Mouse (Mus musculus) ovary, postnatal 10 days (tissue): ENCODE measurements around the gene Fiz1.
"Not testable (repeated sequence)": the region's sequence is repeated elsewhere in the genome, so short reads cannot be mapped to it uniquely, and the experiment has no call there.

Experiments
- DNase-seq: peaks from one replicate; pipeline ENCODE4 v3.0.0; 2022; ENCODE audit warnings: low spot score

Gene Fiz1

GRCm38 (mm10) chr7:5037467-5037866, 23.0 kb upstream of the Fiz1 start:
- DNase-seq, result no peak

DNA sequence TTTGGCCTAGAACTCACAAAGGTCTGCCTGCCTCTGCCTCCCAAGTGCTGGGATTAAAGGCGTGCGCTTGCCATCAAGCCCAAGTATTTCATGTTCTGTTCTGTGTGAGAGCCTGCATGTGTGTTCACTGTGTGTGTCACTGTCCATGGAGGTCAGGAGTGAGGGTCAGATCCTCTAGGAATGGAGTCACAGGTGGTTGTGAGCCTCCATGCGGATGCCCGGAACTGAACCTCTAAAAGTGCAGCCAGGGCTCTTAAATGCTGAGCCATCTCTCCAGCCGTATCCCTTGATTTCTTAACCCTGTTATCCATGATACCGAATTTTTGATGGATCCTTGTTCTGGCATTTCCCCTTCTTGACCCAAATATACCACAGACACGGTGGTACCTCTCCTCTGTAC, 22.5 kb upstream of the Fiz1 start:
- DNase-seq, result no peak

- DNase-seq, result no peak
Measured at GRCm38 (mm10) chr7:5036136-5036535, 21.6 kb upstream of the Fiz1 start.

DNA sequence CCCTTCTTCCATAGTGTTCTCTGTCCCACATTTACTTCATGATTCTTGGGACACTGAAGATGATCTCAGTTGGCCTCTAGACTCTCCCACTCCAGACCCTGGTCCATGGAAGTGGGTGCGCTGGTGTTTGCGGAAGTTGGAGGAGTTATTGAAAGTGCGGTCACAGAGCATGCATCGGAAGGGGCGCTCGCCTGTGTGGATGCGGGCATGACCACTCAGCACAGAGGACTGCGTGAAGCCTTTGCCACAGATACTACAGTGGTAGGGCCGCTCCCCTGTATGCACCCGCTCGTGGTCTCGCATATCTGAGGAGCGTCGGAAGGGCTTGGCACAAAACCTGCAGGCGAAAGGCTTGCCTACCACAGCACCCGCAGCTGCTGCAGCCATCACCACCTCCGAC, 21.1 kb upstream of the Fiz1 start:
- DNase-seq, result no peak

GRCm38 (mm10) chr7:5033818-5034217, 19.3 kb upstream of the Fiz1 start, which contains the start of gene 4632433K11Rik:
Gene 4632433K11Rik (plus strand): TSS chr7:5034118.
- no peak for DNase-seq

DNA sequence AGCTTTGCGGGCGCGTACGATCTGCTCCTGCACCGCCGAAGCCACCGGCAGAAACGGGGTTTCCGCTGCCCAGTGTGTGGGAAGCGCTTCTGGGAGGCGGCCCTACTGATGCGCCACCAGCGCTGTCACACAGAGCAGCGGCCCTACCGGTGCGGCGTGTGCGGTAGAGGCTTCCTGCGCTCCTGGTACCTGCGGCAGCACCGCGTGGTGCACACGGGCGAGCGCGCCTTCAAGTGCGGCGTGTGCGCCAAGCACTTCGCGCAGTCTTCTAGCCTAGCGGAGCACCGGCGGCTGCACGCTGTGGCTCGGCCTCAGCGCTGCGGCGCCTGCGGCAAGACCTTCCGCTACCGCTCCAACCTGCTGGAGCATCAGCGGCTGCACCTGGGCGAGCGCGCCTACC, 17.0 kb upstream of the Fiz1 start:
- no peak for DNase-seq

DNA sequence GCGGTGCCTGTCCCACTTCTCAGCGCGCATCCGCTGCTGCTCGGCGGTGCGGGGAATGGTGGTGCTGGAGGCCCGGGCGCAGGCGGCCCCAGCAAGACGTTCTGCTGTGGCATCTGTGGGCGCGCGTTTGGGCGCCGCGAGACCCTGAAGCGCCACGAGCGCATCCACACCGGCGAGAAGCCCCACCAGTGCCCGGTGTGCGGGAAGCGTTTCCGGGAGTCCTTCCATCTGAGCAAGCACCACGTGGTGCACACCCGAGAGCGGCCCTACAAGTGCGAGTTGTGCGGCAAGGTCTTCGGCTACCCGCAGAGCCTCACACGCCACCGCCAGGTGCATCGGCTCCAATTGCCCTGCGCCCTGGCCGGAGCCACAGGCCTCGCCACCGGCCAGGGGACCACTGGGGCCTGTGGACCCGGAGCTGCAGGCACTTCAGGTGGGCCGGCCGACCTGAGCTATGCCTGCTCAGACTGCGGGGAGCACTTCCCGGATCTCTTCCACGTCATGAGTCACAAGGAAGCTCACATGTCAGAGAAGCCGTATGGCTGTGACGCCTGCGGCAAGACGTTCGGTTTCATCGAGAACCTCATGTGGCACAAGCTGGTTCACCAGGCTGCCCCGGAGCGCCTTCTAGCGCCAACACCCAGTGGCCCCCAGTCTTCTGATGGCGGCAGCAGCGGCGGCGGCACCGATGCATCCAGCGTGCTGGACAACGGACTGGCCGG, 16.2 kb upstream of the Fiz1 start:
- no peak for DNase-seq

GRCm38 (mm10) chr7:5029946-5030345, 15.4 kb upstream of the Fiz1 start:
- no peak for DNase-seq

DNA sequence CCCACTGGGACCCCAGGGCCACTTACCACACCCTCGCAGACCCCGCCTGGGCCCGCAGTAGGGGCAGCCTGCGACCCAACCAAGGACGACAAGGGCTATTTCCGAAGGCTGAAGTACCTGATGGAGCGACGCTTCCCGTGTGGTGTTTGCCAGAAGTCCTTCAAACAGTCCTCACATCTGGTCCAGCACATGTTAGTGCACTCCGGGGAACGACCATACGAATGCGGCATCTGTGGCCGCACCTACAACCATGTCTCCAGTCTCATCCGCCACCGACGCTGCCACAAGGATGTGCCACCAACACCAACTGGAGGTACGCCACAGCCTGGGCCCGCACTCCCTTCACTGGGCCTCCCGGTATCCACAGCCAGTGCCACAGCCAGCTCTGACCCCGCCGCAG, 15.0 kb upstream of the Fiz1 start:
- DNase-seq, result no peak

DNA sequence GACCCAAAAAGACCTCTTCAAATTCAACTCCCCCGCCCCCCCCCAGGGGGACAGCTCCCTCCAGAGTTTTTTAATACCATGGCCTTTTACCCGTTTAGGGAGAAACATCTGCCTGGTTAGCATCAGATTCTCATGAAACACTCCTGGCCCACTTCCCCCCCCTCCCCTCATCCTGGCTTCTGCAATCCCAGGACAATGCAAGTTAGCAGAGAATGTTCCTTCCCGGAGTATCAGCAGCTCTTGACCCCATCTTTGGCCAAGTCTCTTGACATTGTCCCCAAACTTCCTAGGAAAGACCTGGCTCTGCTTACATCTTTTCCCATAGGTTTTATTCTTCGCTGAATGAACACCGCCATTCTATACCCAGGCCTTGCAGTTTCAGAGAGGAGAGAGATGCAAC, 6.7 kb upstream of the Fiz1 start:
- DNase-seq, result no peak

DNA sequence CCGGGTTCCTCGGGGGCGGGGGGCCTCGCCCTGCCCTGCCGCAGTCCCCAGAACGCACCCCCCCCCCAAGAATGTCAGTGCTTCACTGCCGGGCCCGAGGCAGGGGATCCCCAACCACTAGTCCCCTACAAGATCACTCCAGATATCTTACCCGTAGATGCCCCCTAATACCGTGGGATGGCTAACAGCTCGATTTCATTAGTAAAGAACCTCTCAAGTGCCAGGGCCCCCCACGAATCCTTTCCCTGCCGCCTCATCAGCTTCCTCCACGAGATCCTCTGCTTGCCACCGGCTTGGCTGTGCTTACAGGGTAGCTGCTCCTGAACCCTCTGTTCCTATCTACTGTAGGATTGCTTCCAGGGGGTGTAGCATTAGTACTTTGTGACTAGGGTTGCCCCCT, 6.2 kb upstream of the Fiz1 start:
- no peak for DNase-seq

DNA sequence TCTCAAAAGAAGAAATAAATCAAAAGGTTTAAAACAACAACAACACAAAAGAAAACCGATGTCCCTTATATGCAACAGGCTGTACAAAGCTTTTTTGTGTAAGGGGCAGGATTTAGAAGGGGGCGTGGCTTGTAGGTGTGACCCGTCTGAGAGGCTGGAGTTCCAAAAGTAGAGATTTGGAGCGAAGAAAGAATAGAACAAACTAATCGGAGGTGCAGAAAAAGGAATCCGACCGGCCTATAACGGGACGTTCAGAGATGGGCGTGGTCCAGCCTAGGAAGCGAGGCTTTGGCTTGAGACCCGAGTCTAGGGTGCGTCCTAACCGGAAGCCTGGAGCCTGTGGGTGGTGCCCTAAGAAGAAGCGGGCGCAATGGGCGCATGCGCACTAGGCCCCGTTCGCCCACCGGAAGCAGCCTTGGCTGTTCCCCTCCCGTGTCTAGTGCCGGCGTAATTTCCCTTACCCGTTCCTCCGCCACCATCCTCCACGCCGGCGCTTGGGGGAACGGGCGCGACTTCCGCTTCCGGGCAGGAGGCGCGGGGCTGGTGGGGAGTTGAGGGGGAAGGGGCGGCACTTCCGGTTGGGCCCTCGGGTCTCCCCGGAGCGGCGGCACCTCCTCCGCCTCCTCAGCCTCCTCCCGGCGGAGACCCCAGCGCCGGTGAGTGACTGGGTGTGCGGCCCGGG, 5.6 kb upstream of the Fiz1 start, which contains the start of the genes Zfp865 and Ccdc106:
Zfp865 (plus strand) TSS at position 377 of the 682 bp plus-strand sequence.
Ccdc106 (plus strand) TSS at position 554 of the 682 bp plus-strand sequence.
- DNase-seq, result peak; percentile 96

DNA sequence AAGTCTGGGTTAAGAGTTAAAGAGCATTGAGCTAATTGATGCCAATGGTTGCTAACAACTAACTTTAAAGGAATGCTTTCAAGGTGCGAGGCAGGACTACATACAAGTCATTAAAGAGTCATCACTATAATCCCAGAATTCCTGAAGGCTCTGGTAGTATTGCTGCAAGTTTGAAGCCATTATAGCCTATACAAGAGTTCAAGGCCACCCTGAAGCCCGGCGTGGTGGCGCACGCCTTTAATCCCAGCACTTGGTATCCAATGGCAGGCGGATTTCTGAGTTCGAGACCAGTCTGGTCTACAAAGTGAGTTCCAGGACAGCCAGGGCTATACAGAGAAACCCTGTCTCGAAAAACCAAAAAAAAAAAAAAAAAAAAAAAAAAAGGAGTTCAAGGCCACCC, 5.1 kb upstream of the Fiz1 start:
- DNase-seq, result not testable (repeated sequence)

- DNase-seq, result no peak
Measured at GRCm38 (mm10) chr7:5017931-5018330, 3.4 kb upstream of the Fiz1 start.

GRCm38 (mm10) chr7:5017352-5017751, 2.9 kb upstream of the Fiz1 start:
- no peak for DNase-seq

DNA sequence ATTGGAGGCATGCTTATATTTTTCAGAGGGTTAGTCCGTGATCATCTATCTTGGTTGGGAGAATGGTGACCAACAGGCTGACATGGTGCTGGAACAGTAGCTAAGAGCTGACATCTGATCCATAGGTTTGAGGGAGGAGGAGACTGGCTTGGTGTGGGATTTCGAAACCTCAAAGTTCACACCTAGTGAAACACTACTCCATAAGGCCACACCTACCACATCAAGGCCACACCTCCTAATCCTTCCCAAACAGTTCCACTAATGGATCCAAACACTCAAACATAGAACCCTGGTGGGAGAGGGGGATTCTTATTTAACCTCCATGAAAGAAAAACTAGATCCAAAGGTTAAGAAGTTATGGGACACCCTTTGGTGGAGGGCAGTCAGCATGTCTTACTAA, 2.4 kb upstream of the Fiz1 start:
- no peak for DNase-seq

- DNase-seq, result no peak
Measured at GRCm38 (mm10) chr7:5016057-5016456, 1.6 kb upstream of the Fiz1 start.

GRCm38 (mm10) chr7:5015118-5016001, 863 bp upstream of the Fiz1 start, which contains the start of gene Gm44973:
Gene Gm44973 (plus strand): TSS chr7:5015496.
- peak; percentile 90 for DNase-seq

GRCm38 (mm10) chr7:5012681-5013513, 1.6 kb downstream of the Fiz1 start:
- no peak for DNase-seq

DNA sequence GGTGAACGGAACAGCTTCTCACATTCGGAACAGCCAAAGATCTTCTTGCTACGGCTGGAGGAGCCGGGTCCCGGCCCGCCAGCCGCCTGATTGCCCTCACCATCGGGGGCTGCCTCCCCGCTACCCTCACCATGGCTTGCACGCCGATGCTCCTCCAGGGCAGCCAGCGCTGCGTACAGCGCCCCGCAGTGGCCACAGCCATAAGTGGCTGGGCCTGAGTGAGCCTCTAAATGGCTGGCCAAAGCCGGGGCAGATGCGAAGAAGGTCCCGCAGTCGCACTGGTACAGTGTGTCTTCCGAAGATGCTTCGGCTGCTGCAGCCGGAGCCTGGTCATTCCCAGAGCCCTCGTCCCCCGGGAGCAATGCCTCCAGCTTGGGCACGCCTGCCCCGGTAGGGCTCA, 6.3 kb downstream of the Fiz1 start:
- no peak for DNase-seq

DNA sequence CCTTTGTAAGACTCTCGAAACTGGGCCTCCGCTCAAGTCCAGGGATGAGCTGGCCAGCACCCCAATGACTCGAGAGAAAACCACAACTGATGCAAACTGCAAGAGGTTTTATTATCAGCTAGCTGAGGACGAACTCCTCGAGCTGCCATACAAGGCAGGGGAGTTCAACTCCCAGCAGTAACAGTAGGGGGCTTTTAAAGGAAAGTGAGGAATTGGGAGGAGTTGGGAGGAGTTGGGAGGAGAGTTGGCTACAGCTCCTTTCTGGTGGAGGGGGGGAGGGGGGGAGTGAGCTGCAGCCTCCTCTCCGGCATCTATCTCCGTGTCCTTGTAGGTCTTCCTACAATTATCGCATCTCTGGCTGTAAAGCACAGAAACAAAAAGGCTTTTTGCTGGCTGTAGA, 11.6 kb downstream of the Fiz1 start:
- DNase-seq, result not testable (repeated sequence)

DNA sequence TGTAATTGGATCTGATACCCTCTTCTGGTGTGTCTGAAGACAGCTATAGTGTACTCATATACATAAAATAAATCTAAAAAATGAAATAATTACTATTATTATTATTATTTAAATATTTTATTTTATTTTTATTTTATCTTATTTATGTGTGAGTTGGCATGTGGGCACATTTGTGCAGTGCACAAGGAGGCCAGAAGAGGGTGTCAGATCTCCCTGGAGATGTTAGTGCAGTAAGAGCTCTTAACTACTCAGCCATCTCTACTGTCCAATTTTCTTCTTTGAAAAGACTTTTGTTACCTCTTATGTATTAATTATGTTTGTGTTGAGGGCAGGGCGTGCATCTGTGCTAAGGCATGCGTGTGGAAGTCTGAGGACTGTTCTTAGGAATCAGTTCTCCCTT, 14.6 kb downstream of the Fiz1 start:
- DNase-seq, result no peak
